13 mouse cellular contexts compared by ENCODE assay signal in genomic region chr11:119940142-119940541, GRCm38 (mm10). TPM values are rescaled to one million over a fixed set of nuclear protein-coding genes. Genes with fewer than 3 reads are reported as not detected.
DNase-seq lines count a peak whose midpoint lies in the region; ATAC-seq and TF ChIP-seq lines count a peak whose summit lies in the region.
"Had no signal": no experiment of that assay in that cellular context is flagged by ENCODE, and none has a peak within 500 bp of the region (broad histone marks: within the 10 kb centered on the region; RNA-seq: fewer than 3 reads in every experiment).

No protein-coding gene starts in this region.

- H3K4me1 ChIP-seq in E14TG2a.4 (replicated peaks; ENCODE audit: low read depth, low read length): peaks cover 85% of the 10 kb centered on the region
- H3K4me1 ChIP-seq in embryonic facial prominence, embryonic 14.5 days (ENCODE audit: control insufficient read depth, insufficient read depth, low read length): peaks cover 55% of the 10 kb centered on the region
- H3K4me1 ChIP-seq in heart, embryonic 10.5 days: peaks cover 87% of the 10 kb centered on the region

- 43% methylated on average over 11 of the region's 11 CpGs for WGBS in embryonic facial prominence, embryonic 14.5 days
- WGBS in heart, embryonic 10.5 days: 64% methylated on average over 11 of the region's 11 CpGs

- peak; percentile 60 to 66 for DNase-seq in frontal cortex, adult 2 months (ENCODE audit: extremely low spot score in 1 of 2, low spot score in 1 of 2)
- DNase-seq in frontal cortex, postnatal 14 days (ENCODE audit: low spot score in 2 of 2): no peak
- peak in 1 of 2 experiments; percentile 61 for DNase-seq in layer of hippocampus, adult 2 months (ENCODE audit: low spot score in 2 of 2)
- DNase-seq in layer of hippocampus, postnatal 25 days (ENCODE audit: extremely low spot score in 1 of 2, low spot score in 1 of 2): no peak
- DNase-seq in embryonic facial prominence, embryonic 14.5 days (ENCODE audit: low spot score): no peak
- no peak for DNase-seq in lung, postnatal 25 days (ENCODE audit: low spot score)
- DNase-seq in heart, embryonic 10.5 days (ENCODE audit: low spot score): no peak
- DNase-seq: adrenal gland, postnatal 14 days; cerebellum, adult 2 months had no signal

- peak overlapping the region; percentile 96 for H3K27ac ChIP-seq in layer of hippocampus, adult 2 months
- H3K27ac ChIP-seq in embryonic facial prominence, embryonic 14.5 days (replicated peaks; ENCODE audit: low read depth, low read length): no peak overlapping the region
- H3K27ac ChIP-seq in heart, embryonic 10.5 days: no peak overlapping the region

- H3K9me3 ChIP-seq in E14TG2a.4 (ENCODE audit: low read length): no peaks in the 10 kb centered on the region
- no peaks in the 10 kb centered on the region for H3K9me3 ChIP-seq in embryonic facial prominence, embryonic 14.5 days (ENCODE audit: control insufficient read depth, low read length)
- H3K9me3 ChIP-seq in heart, embryonic 10.5 days: no peaks in the 10 kb centered on the region

- no peak for TF ChIP-seq CTCF in layer of hippocampus, adult 2 months (conservative IDR thresholded peaks at IDR 0.05)
- no peak for TF ChIP-seq CTCF in E14TG2a.4 (conservative IDR thresholded peaks at IDR 0.05; ENCODE audit: low read length)

- H3K27me3 ChIP-seq in E14TG2a.4 (ENCODE audit: insufficient read depth, low read length): peaks cover 32% of the 10 kb centered on the region
- no peaks in the 10 kb centered on the region for H3K27me3 ChIP-seq in embryonic facial prominence, embryonic 14.5 days (replicated peaks; ENCODE audit: control insufficient read depth, insufficient read depth, low read length)
- peaks cover 66% of the 10 kb centered on the region for H3K27me3 ChIP-seq in heart, embryonic 10.5 days (ENCODE audit: insufficient read depth, poor library complexity, severe bottlenecking)
- H3K27me3 ChIP-seq: Patski had no signal

- 0 out of 2 replicates have a peak overlapping the region, but pooled peaks have one; percentile 15 for H3K9ac ChIP-seq in embryonic facial prominence, embryonic 14.5 days (ENCODE audit: low read depth, low read length)

- peak overlapping the region; percentile 90 for H3K4me3 ChIP-seq in layer of hippocampus, adult 2 months
- H3K4me3 ChIP-seq in E14TG2a.4 (replicated peaks; ENCODE audit: low read length): 0 out of 2 replicates have a peak overlapping the region, but pooled peaks have one; percentile 20
- no peak overlapping the region for H3K4me3 ChIP-seq in embryonic facial prominence, embryonic 14.5 days (ENCODE audit: low read depth, low read length)
- no peak overlapping the region for H3K4me3 ChIP-seq in heart, embryonic 10.5 days
- H3K4me3 ChIP-seq: erythroblast, embryonic 14.5 days had no signal

- no peak overlapping the region for H3K4me2 ChIP-seq in embryonic facial prominence, embryonic 14.5 days (ENCODE audit: low read depth, low read length)

- H3K36me3 ChIP-seq in E14TG2a.4 (ENCODE audit: insufficient read depth, low read length): no peaks in the 10 kb centered on the region
- no peaks in the 10 kb centered on the region for H3K36me3 ChIP-seq in embryonic facial prominence, embryonic 14.5 days (ENCODE audit: control insufficient read depth, insufficient read depth, low read length)
- H3K36me3 ChIP-seq in heart, embryonic 10.5 days: no peaks in the 10 kb centered on the region

- ATAC-seq in embryonic facial prominence, embryonic 14.5 days (ENCODE audit: low read depth): no peak
- ATAC-seq: lung, postnatal 0 days; Patski had no signal

RNA-seq across cellular contexts. Expression of gene Baiap2, which starts 2.4 kb away (rescaled TPM):
- 229 and 240 TPM in 2 replicates for polyA plus RNA-seq in frontal cortex, adult 2 months (2012; rRNA removed)
- 100 to 1,000 TPM; 244 to 257 TPM for total RNA-seq in layer of hippocampus, adult 2 months (2021)
- total RNA-seq in layer of hippocampus, postnatal 25 days (2021): 100 to 1,000 TPM; 226 to 231 TPM
- polyA plus RNA-seq in embryonic facial prominence, embryonic 14.5 days (2014; fragmentation: Nextera tagmentation; extraction: Ambion mirVana): 22.1 and 26.5 TPM in 2 replicates
- polyA plus RNA-seq in heart, embryonic 10.5 days (2016; fragmentation: Nextera tagmentation; extraction: Ambion mirVana): 11.6 and 13.1 TPM in 2 replicates

RNA-seq across cellular contexts. Expression of gene Chmp6, which starts 26.9 kb away (rescaled TPM):
- 42.3 and 45.3 TPM in 2 replicates for polyA plus RNA-seq in frontal cortex, adult 2 months (2012; rRNA removed)
- total RNA-seq in layer of hippocampus, adult 2 months (2021): 10 to 100 TPM; 34.7 to 45.9 TPM
- 10 to 100 TPM; 38.0 to 39.7 TPM for total RNA-seq in layer of hippocampus, postnatal 25 days (2021)
- 77.9 and 89.3 TPM in 2 replicates for polyA plus RNA-seq in embryonic facial prominence, embryonic 14.5 days (2014; fragmentation: Nextera tagmentation; extraction: Ambion mirVana)
- polyA plus RNA-seq in heart, embryonic 10.5 days (2016; fragmentation: Nextera tagmentation; extraction: Ambion mirVana): 86.7 and 96.6 TPM in 2 replicates

Comparison
In these comparisons a context has a peak if more than half of its experiments do, and no peak if none do; other contexts are left out.
1. DNase-seq: peak in frontal cortex, adult 2 months (2 of 2); none in frontal cortex, postnatal 14 days (0 of 2), layer of hippocampus, postnatal 25 days (0 of 2), embryonic facial prominence, embryonic 14.5 days (single experiment), lung, postnatal 25 days (single experiment) and heart, embryonic 10.5 days (single experiment).
2. H3K4me3 ChIP-seq: peak in layer of hippocampus, adult 2 months (single experiment) and E14TG2a.4 (single experiment); none in embryonic facial prominence, embryonic 14.5 days (single experiment) and heart, embryonic 10.5 days (single experiment).